Mouse (Mus musculus) v-Abl transformed pro-B cells (cell line): ENCODE measurements at regions not wholly inside any gene's neighbourhood (a gene's known extent, or its start where the extent isn't known, plus 50 kb on each side); places are given as distances from the start of the nearest gene placed in this dataset.

Source experiments
- in situ Hi-C, 2 experiments: fragments of 400-800 bp; cut with MboI; formaldehyde crosslinking; loops; one replicate each; pipeline ENCODE4 v1.15.1; 2025; ENCODE audit not compliant: unreplicated experiment in 2 of 2

DNA sequence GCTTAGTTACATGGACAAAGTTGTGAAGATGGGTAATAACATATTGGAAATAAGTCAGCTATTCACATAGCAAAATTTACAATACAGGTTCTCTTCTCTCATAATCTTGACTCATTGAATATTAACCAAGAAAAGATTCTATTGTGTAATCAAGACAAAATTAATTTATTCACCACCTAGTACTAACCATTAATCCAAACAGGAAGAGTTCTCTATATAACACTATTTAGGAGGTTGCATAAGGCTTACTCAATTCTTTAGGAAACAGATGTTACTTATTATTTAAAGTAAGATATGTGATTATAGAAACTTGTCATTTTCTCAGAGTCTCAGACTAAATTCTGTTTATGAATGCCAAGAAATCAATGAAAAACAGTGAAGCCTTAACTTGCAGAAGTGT is 600.4 kb upstream of the Tusc1 start:
- in situ Hi-C loops: no loop called here

- in situ Hi-C loops: no loop called here
These were observed 591.8 kb upstream of the Tusc1 start for GRCm38 (mm10) chr4:93927117-93927516.

DNA sequence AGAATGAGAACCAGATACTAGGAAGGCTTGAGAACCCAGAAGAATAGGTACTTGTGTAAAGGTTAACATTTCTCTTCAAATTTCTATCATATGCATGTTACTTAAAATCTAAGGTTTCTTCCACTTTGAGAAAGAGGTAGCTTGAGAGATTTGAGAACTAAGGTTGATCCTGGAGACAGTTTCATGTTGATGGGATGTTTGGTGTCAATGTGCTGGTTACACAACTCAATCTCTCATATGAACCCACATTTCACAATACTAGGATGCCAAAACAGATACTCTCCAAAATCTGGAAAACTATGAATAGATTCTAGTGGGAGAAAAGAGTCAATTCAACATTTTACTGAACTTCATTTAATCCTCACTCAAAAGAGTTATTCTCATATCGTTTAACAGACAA is 589.1 kb upstream of the Tusc1 start:
- in situ Hi-C loops: no loop called here

DNA sequence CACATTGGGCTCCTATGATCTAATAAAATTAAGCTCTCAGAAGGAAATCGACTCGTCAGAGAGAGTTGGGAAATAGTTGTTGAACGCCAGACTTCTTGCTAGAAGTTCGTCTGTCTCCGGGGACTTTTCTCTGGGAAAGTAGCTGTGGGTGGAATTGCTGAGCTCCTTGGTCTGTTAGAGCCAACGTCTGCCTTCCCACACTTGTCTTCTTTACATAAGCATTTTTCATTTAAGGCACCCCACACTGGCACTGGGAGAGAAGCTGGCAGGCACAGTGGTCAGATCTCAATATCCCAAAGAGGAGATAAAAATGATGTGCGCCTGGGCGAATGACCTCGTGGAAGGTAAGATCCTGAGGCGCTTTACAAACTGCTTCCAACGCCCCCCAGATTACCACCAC is 551.3 kb upstream of the Tusc1 start:
- in situ Hi-C loops: no loop called here

GRCm38 (mm10) chr4:93881318-93881717 is 546.0 kb upstream of the Tusc1 start:
- in situ Hi-C loops: no loop called here

- in situ Hi-C loops: no loop called here
These were observed 544.1 kb upstream of the Tusc1 start for GRCm38 (mm10) chr4:93879351-93879872.

GRCm38 (mm10) chr4:93873271-93873670 is 538.0 kb upstream of the Tusc1 start:
- in situ Hi-C loops: no loop called here

GRCm38 (mm10) chr4:93853451-93853850 is 518.1 kb upstream of the Tusc1 start:
- in situ Hi-C loops: no loop called here

DNA sequence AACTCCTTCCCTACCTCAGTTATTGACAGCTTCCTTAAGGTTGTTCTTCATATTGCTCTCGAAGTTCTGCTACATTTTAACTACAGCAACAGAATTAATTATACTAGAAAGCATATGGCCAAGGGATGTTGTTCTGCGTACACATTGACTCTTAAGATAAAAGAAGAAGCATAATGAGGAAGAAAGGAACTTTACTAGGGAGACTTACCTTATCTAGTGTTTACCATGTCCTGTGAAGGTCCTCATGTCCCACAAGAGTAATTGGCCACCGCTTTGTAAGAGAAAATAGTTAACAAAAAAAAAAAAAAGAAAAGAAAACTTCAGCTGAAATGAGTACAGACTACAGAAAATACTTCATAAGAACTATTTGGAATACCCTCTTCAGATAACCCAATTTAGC is 513.9 kb upstream of the Tusc1 start:
- in situ Hi-C loops: no loop called here

DNA sequence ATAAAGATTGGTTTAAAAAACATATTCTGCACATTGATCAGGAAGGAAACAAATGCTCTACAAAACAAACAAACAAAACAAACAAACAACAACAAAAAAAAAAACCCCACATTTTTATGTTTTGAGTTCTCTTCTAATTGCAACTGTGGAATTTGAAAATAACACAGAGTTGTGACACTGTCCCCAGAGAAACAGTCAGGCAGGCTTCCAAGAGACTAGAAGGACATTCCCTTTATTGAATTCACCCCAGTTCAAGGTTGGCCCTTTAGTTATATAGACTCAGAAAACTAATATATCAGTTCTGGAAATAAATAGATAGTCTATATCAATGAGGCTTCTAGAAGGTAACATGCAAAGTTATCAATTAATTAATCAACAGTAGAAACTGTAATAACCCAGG is 495.4 kb upstream of the Tusc1 start:
- in situ Hi-C loops: no loop called here

- in situ Hi-C loops: no loop called here
These were observed 457.8 kb upstream of the Tusc1 start for GRCm38 (mm10) chr4:93793104-93793503.

DNA sequence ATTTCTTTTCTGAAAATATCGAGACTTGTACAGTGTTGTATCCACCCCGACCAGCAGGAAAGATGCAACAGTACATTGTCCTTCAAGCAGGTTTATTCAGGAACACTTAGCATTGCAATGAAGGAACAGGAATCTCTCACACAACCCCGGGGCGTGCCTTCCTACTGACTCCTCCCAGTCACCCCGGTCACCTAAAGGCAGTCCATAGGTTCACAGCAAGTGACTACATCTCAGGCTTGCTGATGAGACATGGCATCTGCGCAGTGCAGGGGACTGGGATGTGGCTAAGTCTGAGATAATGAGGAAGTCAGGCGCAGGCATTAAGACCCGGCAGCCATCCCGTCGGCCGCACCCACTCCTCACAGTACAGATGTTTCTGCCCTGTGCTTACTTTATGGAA is 454.8 kb upstream of the Tusc1 start:
- in situ Hi-C loops: no loop called here

DNA sequence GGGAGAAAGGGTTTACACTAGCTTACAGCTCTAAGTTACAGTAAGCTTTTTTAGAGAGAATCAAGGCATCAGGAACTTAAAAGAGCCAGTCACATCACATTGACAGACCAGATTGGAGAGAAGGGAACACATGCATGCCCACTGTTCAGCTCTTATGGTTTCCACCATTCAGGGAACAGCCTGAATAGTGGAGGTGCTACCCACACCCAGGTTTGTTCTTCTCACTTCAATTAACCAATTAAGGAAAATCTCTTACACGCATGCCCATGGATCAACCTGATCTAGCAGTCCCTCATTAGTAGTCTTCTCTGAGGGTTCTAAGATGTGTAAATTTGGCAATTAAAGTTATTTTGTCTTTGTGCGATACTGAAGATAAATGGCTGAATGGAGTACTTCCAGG is 419.2 kb upstream of the Tusc1 start:
- in situ Hi-C loops: no loop called here

DNA sequence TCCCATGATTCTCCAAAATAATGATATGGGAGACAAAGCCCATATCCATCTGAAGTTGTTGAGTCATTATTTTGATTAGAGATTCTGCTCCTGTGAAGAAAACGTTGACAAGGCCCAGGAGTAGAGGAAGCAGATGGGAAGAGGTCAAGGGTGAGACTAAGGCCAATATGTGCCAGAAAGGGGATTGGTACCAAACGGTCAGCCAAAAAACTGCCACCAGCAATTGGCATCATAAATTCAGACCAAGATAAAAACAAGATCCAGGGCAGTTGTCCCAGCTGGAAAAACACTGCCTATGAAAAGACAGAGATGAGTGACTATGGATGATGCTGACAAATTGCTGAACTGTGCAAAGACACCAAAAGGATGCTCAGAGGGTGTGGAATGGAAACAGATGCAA is 411.0 kb upstream of the Tusc1 start:
- in situ Hi-C loops: no loop called here

- in situ Hi-C loops: no loop called here
These were observed 378.4 kb upstream of the Tusc1 start for GRCm38 (mm10) chr4:93713711-93714110.

- in situ Hi-C loops: no loop called here
These were observed 341.2 kb upstream of the Tusc1 start for GRCm38 (mm10) chr4:93676403-93677039.

DNA sequence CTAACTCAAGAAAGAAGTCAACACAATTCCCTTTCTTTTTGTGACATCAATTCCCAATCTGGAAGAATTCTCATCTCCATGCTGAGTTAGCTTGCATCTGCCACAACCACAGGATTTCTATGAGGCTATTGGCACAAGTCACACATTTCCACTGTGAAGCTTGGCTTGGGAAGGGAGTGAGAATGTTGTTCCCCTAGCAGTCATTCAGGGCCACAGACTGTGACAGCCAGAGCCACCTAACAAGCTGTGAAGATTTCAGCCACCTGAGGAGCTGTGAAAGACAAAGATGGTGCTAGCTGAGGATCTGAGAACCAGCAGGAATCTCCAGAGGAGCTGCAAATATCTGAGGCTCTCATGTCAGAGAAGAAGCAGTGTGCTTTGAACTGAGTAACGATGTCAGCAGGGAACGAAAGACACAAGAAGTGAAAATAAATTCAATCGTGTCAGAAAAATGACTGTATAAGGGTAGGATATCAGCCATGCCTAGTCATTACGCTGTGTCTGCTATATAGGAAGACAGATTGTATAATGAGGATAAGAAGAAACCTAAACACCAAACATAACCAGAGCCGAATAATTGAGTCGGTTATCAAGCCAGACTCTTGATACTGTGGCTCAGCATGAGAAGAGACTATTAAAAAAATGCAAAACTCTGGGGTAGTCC is 340.6 kb upstream of the Tusc1 start:
- in situ Hi-C loops: no loop called here

- in situ Hi-C loops: no loop called here
These were observed 333.7 kb upstream of the Tusc1 start for GRCm38 (mm10) chr4:93669050-93669449.

DNA sequence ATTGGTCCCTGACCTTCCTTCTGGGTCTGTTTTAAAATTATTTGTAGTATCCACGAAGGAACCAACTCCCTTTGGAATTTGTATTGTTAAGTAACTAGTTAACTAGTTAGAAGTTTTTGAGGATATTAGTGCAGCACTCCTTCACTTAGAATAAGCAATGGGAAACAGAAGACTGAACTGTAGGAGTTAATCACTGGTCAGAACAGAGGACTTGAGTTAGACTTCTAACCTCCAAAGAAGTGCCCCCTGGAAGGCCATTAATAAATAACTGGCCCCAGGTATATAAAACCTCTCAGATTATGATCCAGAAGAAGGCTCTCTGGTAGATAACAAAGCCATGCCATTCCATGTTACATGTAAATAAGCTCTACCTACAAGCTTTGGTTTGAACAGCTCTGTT is 329.0 kb upstream of the Tusc1 start:
- in situ Hi-C loops: no loop called here

DNA sequence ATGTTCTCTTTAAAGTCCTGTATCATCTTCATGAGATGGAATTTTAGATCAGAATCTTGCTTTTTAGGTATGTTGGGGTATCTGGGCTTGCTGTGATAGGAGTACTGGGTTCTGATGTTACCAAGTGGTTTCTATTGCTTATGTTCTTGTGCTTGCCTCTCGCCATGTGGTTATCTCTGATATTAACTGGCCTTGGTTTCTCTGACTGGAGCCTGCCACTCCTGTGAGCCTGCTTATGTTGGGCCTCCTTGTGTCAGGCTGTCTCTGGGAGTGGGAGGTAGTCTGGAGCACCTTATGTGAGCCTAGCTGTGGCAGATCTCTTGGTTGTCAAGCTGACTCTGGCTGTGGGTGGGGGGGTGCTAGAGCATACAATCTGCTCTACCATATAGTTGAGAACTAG is 302.9 kb upstream of the Tusc1 start:
- in situ Hi-C loops: no loop called here

GRCm38 (mm10) chr4:93598474-93598873 is 263.2 kb upstream of the Tusc1 start:
- in situ Hi-C loops: no loop called here

- in situ Hi-C loops: no loop called here
These were observed 249.0 kb upstream of the Tusc1 start for GRCm38 (mm10) chr4:93584328-93584727.
